In genomic region chr2:148133811-148134210, GRCm38 (mm10) we compare ENCODE assay signal across 24 mouse cellular contexts.
DNase-seq lines count a peak whose midpoint lies in the region; ATAC-seq lines count a peak whose summit lies in the region.
"Had no signal": no experiment of that assay in that cellular context is flagged by ENCODE, and none has a peak within 500 bp of the region (broad histone marks: within the 10 kb centered on the region; RNA-seq: fewer than 3 reads in every experiment).

No protein-coding gene starts in this region.

- H3K4me2 ChIP-seq in hindbrain, embryonic 14.5 days (replicated peaks), result no peak overlapping the region
- H3K4me2 ChIP-seq: embryonic facial prominence, embryonic 15.5 days; heart, embryonic 11.5 days; heart, embryonic 15.5 days; hindbrain, embryonic 13.5 days had no signal

- no peaks in the 10 kb centered on the region for H3K36me3 ChIP-seq in hindbrain, embryonic 14.5 days (replicated peaks; ENCODE audit: control insufficient read depth, insufficient read depth)
- H3K36me3 ChIP-seq: embryonic facial prominence, embryonic 15.5 days; forebrain, embryonic 10.5 days; G1E; heart, embryonic 15.5 days; hindbrain, embryonic 13.5 days had no signal

- H3K4me1 ChIP-seq in hindbrain, embryonic 14.5 days (replicated peaks; ENCODE audit: control insufficient read depth, insufficient read depth, low read length), result no peaks in the 10 kb centered on the region
- H3K4me1 ChIP-seq: embryonic facial prominence, embryonic 15.5 days; forebrain, embryonic 10.5 days; heart, embryonic 15.5 days; hindbrain, embryonic 13.5 days had no signal

- no peak for ATAC-seq in hindbrain, embryonic 14.5 days (ENCODE audit: low FRiP score)
- ATAC-seq: CD4-positive, CD25-positive, alpha-beta regulatory T cell, adult 4 months; forebrain, embryonic 14.5 days had no signal

- no peak overlapping the region for H3K27ac ChIP-seq in hindbrain, embryonic 14.5 days
- H3K27ac ChIP-seq: embryonic facial prominence, embryonic 15.5 days; forebrain, embryonic 10.5 days; heart, adult 2 months; heart, embryonic 15.5 days; hindbrain, embryonic 13.5 days had no signal

- H3K9me3 ChIP-seq in hindbrain, embryonic 14.5 days (ENCODE audit: control insufficient read depth, low read length), result no peaks in the 10 kb centered on the region
- H3K9me3 ChIP-seq: embryonic facial prominence, embryonic 15.5 days; forebrain, embryonic 10.5 days; heart, embryonic 15.5 days; hindbrain, embryonic 13.5 days had no signal

- no peaks in the 10 kb centered on the region for H3K27me3 ChIP-seq in hindbrain, embryonic 14.5 days (ENCODE audit: control insufficient read depth, insufficient read depth, low read length)
- H3K27me3 ChIP-seq: embryonic facial prominence, embryonic 15.5 days; heart, embryonic 15.5 days; hindbrain, embryonic 13.5 days had no signal

- DNase-seq in adrenal gland, adult (ENCODE audit: inconsistent age in 2 of 2, low spot score in 1 of 2), result peak; percentile 15 to 54
- no peak for DNase-seq in adrenal gland, adult 18-20 months (ENCODE audit: low spot score in 2 of 2)
- DNase-seq in kidney, adult 11 months, result peak; percentile 61
- no peak for DNase-seq in kidney, adult 18-20 months
- peak; percentile 62 for DNase-seq in kidney, adult 9 months
- peak; percentile 47 for DNase-seq in kidney, postnatal 14 days
- DNase-seq in left cerebral cortex, postnatal 36 days (ENCODE audit: low spot score in 2 of 2), result no peak
- no peak for DNase-seq in hindbrain, embryonic 14.5 days (ENCODE audit: low spot score)
- DNase-seq: B cell, adult 2 months; cerebellum, adult 18-20 months; cerebellum, adult 9-11 months; cerebellum, postnatal 36 days; gastrocnemius, postnatal 36 days; heart, adult 2 months; heart, postnatal 14 days had no signal

- no peak overlapping the region for H3K9ac ChIP-seq in hindbrain, embryonic 14.5 days
- H3K9ac ChIP-seq: embryonic facial prominence, embryonic 15.5 days; heart, embryonic 15.5 days; hindbrain, embryonic 13.5 days had no signal

- WGBS in hindbrain, embryonic 14.5 days, result 92% methylated on average over 1 of the region's 1 CpGs

- intact Hi-C loops in left cerebral cortex, postnatal 36 days (cut with DNase I), result no loop called here

- no peak overlapping the region for H3K4me3 ChIP-seq in hindbrain, embryonic 14.5 days (replicated peaks; ENCODE audit: low read length)
- H3K4me3 ChIP-seq: embryonic facial prominence, embryonic 15.5 days; erythroblast, embryonic 14.5 days; forebrain, embryonic 10.5 days; heart, adult 2 months; heart, embryonic 15.5 days; hindbrain, embryonic 13.5 days had no signal

Comparison
In these comparisons a context has a peak if more than half of its experiments do, and no peak if none do; other contexts are left out.
1. DNase-seq: peak in adrenal gland, adult (2 of 2), kidney, adult 11 months (single experiment), kidney, adult 9 months (single experiment) and kidney, postnatal 14 days (single experiment); none in adrenal gland, adult 18-20 months (0 of 2), kidney, adult 18-20 months (single experiment), left cerebral cortex, postnatal 36 days (0 of 2) and hindbrain, embryonic 14.5 days (single experiment).